Mouse (Mus musculus) gastrocnemius, postnatal 36 days (tissue): ENCODE results near the gene Zdhhc8. TPM values are rescaled to one million over a fixed set of nuclear protein-coding genes. Genes with fewer than 3 reads are reported as not detected.

Experiments
- DNase-seq, 2 experiments: peaks; one replicate each; pipeline ENCODE4 v3.0.0; 2022
- intact Hi-C: fragments of 180-260 bp; cut with DNase I; formaldehyde crosslinking; loops from one replicate; pipeline ENCODE4 v1.15.1; 2025
- total RNA-seq, 2 experiments: library from RNA; stranded (reverse); gene quantifications; 2 replicates each; pipeline ENCODE4 v1.2.3; 2021

The Zdhhc8 gene
- total RNA-seq, 2 experiments from 2014 or later, result 23.1 to 23.4 TPM

DNA sequence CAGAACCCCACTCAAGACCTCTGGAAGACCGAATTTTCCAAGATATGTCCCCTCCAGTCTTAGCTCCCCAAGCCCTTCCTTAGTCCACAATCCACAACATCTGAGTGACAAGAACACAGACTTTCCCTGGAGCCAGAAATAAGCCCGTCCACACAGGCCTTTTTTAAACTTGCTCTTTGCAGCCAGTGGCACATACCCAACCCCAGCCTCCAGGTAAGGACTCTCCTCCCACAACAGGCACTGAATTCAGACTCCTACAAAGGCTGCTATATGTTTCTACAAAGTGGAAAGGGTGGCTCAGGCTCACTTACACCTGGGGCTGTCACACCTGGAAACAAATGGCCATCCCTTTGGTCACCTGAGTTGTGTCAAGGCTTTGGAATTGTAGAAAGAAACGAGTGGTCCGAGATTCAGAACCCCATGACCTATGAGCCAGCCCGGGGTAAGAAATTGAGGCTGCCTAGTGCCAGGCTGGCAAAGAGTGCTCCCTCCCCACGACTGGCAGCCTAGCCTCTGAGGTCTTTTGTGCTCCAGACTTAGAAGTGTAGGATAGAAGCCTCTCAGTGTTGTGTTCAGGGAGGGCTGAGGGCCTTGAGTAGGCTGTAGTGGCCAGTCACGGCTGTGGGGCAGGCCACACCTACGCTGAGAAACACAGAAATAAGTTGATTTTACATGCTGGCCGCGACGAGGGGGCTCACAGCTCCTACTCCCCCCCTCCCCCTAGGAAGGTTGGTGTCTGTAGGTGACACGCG, 841 bp downstream of the Zdhhc8 start:
- peak in 1 of 2 experiments; percentile 20 for DNase-seq
- intact Hi-C loops, result no loop called here

DNA sequence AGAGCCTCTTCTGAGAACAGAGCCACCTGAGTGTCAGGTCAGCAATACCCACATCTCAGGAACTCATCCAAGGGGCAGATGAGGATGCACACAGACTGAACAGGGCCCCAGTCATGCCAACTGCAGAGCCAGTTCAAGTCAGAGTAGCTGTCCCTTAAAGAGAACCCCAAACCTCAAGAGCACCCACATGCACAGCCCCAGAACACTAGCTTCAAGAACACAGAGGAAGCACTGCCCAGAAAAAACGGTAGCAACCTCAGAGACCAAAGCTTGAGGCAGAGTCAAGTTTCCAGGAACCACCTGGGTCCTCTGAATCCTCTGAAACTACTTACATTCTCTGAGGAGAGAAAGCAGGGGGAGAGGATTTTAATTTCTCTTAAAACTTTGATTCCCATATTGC, 1.5 kb downstream of the Zdhhc8 start:
- no peak for DNase-seq
- intact Hi-C loops, result no loop called here

DNA sequence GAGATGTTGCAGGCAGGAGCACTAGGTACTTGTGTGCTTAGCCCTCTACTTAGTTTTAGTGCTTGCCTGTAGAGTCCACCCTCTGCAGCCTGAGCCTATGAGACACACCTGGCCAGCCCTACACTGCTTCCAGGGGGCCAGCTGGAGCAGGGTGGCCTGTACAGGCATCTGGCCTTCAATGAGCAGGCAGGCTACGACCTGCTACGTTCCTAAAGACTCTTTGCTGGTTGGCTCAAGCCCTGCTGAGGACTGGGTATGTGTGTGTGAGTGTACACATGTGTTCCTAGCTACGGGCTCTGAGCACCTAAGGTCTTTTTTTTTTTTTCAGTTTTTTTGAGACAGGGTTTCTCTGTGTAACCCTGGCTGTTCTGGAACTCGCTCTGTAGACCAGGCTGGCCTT, 3.5 kb downstream of the Zdhhc8 start:
- intact Hi-C loops, result no loop called here
- no peak for DNase-seq

DNA sequence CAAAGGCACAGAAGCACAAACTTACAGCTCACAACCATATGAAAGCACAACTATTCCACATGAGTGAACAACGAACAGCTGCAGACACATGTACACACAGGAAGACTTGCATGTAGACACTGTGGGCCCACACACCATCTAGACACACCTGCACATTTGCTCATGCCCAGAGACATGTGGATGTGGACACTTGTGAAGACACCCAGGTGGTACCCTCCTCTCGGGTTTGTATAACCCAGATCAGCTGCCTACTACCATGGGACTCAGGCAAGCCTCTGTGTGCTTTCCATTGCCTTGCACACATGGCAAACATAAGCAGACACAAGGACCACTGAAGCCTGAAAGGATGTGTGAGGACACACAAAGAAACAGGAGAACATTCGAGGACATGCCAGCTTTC, 3.9 kb downstream of the Zdhhc8 start:
- intact Hi-C loops, result no loop called here
- no peak for DNase-seq

DNA sequence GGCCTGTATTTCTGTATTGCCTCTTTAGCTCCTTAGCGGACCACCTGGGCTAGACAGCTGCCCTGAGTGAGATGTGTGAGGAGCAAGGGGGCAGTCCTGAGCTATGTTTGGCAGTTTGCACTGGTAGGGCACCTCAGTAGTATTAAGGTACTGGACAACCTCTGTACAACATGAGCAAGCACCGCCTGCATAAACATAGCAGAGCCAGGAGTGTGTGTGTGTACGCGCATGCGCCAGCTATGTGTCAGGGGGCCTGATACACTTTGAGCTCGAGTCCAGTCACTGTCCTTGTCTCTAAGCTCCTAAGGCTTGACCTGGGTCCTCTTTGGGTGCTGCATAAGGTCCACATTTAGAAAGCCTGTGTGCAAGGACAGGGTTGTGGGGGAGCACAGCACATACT, 4.3 kb downstream of the Zdhhc8 start:
- DNase-seq, result no peak
- intact Hi-C loops, result no loop called here

DNA sequence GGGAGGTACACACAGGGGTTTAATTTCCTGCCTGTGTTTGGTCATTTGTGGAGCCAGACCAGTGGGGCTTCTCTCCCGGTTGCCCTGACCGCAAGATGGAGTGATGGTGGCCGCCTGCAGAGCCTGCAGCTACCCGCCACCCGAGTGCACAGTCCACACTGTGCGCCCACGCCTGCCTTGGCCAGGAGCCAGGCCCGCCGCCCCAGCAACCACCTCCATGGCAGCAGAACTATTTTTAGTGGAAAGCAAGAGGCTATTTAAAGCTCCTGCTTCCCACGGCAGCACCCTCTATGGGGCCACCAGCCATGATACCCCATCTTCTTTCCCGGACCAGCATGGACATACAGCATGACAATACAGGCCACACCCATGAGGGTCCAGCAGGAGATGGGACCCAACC, 5.3 kb downstream of the Zdhhc8 start:
- intact Hi-C loops, result no loop called here

DNA sequence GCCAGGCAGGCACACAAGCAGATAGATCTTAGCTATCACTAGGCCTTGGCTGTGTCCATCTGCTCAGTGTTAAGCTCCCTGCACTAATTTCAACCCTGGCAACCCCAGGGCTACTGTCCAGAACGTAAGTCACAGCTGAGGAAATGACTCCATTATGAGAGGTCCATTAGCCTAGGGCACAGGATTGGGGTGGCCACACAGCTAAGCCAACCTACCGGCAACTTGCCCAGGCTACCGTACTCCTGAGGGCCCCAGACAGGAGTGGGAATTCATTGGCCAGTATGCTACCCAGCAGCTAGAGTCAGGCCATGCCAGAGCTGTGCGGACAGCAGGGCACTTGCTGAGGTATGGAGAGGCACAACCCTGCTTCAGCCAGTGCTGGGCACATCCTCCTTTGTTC, 6.1 kb downstream of the Zdhhc8 start:
- DNase-seq, result no peak
- intact Hi-C loops, result no loop called here

More for the DNA sequence above, 5.3 kb downstream of the Zdhhc8 start:
- DNase-seq, result no peak

DNA sequence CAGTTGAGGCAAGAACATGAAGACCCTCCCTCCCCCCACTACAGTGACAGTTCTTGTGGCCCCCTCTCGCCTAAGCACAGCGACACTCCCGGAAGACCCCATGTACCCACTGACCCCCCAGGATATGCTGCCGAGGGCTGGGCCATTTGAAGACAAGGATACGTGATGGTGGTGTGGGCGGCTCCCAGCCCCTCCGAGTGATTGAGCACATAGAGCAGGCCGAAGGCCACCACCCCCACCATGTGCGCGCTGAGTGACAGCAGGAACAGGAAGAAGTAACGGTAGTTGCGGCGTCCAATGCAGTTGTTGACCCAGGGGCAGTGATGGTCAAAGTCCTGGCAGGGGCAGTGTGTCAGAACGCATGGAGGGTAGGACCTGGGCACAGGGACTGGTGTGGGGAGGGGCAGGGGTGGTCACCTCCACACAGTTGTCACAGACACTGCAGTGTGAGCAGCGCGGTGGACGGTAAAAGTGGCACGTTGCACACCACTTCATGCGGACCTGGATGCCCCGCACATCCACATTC, 7.0 kb downstream of the Zdhhc8 start:
- no peak for DNase-seq
- intact Hi-C loops, result no loop called here

DNA sequence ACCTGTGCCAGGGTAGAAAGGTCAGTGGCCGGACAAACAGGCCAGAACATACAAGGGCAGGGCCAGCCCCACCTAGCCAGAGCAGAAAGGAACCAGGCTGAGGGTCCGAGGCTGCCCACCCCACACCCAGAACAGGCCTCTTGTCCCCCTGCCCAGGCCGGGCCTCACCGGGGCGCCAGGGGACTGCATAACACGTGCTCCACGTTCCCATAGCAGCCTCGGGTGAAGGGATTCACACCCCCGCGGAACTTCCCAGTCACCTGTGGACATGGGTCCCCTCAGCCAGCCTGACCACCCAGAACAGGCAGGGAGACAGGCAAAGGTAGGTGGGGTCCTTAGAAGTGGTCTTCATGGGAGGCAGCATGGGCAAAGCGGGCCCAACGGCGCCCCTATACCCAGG, 7.7 kb downstream of the Zdhhc8 start:
- intact Hi-C loops, result no loop called here

DNA sequence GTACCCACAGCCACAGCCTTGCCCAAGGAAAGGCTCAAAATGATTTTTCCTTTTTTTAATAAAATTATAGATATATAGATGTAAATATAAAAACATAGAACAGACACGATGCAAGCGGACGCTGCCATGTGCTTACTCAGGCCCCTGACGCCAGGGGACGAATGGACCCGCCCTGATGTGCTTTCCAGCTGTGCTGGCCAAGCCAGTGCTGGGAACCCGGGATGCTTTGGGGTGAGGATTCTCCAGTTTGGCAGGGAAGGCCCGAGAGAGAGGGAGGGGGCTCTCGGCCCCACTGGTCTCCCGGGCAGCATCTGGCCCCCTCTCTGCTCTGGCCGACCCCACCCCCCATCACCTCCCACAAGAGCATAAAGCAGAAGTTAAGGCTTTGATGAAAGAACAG, 12.7 kb downstream of the Zdhhc8 start:
- DNase-seq, result peak in 1 of 2 experiments; percentile 35
- intact Hi-C loops, result no loop called here

More for the DNA sequence above, 7.7 kb downstream of the Zdhhc8 start:
- no peak for DNase-seq

DNA sequence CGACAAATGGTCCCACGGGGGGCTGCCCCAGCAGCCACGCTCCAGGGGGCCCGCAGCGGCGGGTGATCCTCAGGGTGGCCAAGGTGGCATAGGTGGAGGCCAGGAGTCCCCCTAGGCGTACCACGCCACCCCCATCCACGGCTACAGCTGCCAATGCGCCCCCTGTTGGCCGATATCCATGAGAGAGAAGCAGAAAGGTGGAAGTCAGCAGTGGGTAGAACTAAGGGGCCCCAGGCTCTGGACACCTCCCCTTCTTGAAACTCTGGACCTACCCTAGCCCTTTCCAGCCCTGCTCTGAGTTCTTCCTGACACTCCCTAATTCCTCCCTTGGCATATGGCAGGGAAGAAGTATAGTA, 13.4 kb downstream of the Zdhhc8 start:
- DNase-seq, result no peak
- intact Hi-C loops, result no loop called here

DNA sequence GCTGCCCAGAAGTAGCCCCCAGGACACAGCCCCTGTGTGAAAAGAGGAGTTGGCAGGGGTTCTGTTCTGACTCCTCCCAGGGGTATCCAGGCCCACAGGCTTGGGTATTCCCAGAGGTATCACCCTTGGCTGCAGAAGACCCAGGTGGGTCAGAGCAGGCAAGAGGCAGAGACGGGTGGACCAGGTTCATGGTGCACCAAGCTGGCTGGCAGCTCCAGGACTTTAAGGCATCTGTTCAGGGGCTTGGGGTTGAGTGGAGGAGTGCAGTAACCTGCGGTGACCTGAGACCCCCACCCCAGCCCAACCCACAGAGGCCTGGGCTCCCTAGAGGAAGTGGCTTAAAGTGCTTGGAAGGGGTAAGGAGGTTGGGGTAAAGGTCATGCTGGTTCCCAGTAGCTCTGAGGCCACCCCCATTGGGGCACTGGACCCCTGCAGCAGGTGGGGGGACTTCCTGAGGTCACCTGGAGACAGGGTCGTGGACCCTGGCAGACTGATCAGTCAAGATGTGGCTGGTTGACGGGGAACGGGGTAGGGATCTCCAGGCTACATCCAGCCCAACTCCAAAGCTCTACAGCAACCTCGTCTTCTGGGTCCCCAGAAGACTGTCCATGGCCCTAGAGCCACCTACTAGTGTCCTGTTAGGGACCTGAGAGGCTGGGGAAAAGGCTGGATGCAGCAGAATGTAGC, 13.9 kb downstream of the Zdhhc8 start:
- intact Hi-C loops, result no loop called here
- DNase-seq, result no peak

DNA sequence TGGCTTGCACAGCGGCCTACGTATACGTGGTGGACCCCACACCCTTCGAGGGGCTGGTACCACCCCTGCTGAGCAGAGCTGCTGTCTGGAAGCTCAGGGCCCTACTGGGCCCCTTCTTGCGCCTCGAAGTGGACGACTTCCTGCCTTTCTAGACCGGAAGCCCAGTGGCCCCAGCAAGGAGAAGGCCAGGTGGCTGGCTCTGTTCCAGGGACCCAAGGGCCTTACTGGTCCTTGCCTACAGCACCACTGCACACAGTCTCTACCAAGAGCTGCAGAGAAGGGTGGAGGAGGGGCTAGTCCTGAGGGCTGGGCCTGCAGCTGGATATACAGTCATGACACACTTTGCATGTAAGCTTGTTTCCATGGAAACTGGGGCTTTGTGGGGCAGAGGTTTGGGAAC, 14.9 kb downstream of the Zdhhc8 start:
- intact Hi-C loops, result no loop called here
- no peak for DNase-seq

DNA sequence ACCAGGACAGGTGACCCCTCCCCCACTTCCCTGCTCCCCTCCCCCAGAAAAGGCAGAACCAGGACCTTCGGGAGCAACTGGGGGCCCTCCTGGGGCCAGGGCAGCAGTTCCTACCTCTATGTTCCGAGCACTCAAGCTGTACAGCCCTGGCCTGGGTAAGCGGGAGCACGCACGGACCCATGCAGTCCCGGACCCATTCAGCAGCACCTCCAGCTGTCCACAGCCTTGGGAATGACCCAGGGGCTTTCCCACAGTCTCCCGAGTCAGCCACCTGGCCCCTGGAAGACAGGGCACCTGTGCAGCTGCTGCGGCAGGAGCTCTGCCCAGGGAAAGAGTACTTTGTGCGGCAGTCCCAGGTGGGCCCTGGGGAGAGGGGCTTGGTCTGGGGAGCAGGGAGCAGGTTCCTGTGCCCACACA, 16.3 kb downstream of the Zdhhc8 start:
- intact Hi-C loops, result no loop called here
- DNase-seq, result no peak

DNA sequence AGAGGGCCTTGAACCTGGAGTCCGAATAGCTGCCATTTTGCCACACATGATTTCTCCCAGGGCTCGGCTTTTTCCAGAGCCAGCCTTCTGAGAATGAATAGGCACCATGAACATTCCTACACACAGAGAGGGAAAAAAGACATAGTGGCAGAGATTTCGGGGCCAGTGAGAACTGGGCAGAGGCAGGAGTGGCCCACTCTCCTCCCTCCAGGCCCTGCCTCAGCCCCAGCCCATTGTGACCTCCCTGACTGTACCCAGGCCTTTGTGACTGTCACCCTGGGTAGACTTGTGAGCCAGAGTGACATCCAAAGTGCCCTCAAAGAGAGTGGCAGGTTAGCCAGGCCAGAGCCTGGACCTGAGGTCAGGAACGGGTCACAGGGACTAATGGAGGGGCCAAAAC, 17.4 kb downstream of the Zdhhc8 start, which contains the start of gene Ccdc188:
Gene Ccdc188, plus strand, starts transcription at position 301 of the 400 bp plus-strand sequence.
- intact Hi-C loops, result no loop called here
- no peak for DNase-seq

DNA sequence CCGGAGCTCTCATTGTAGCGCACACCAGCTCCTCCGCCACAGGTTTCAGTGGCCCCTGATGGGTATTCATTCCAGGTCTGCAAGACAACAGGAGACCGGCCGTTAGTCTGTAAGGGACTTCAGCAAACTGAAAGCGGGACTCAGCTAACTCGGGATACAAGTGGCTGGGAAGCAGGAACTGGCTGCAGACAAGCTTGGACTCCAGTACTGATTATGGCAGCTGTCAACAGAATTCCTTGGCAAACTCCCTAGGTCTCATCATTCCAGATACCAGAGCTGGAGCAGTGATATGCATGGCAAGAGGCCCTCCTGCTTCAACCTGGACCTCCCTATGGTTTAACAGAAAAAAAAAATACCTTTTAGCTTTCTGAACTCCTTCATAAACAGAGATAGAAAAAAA, 20.1 kb downstream of the Zdhhc8 start:
- intact Hi-C loops, result loop anchor here (5.0 kb wide), 1 partner anchor 163 kb away; the partner anchor contains the start of gene Dgcr6
- DNase-seq, result no peak

DNA sequence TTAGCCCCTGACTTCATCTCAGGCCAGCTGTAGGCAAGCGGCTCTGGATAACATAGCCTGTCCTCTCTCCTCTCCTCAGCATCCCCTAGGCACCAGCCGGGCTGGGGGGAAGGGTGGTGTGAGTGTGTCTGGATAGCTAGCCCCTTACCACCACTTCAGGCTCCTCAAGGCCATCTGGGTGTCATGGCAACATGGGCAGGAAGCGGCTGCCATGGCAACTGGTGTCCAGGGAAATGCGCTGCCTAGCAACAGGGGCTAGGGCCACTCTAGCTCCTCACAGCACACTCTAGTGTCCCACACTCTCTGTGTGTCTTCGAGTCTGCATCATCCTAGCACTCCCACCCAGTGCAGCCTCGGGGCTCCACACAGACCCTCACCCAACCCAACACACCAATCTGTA, 21.2 kb downstream of the Zdhhc8 start:
- no peak for DNase-seq
- intact Hi-C loops, result loop anchor here (5.0 kb wide), 1 partner anchor 161 kb away; the partner anchor contains the start of gene Dgcr6

DNA sequence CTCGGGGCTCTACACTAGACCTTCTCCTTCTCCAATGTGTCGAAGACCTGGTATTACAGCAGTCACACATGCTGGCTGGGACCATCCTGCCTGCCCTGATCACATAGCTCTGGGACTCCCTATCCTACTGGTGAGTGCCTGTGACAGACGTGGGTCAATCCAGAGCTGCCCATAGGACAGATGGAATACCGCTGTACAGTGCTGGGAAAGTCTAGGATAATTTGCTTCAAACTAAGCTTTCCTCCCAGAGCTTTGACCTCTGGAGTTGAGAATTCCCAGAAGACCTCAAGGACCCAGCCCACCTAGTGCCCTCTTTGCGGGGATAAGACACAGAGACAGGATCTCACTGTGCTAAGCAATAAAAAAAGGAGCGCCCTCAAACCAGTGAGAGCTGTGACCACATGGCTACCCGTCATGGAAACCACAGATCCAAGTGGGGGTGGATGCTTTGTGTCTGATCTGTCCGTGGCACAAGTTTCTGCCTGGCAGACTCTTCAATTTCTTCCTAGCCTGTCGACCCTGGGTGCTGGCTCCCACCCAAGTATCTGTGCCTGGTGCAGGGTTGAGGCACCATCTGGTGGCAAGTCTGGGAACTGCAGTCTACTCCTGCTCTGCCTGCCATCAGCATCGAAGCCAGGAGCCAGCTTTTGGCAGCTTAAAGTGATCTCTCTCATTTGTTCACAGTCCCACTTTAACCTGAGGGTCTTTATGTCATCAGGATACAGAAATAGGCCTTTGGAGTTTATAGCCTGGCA, 23.3 kb downstream of the Zdhhc8 start:
- peak; percentile 78 to 85 for DNase-seq
- intact Hi-C loops, result loop anchor here (1.0 to 5.0 kb wide), 3 partner anchors 35 to 159 kb away; partner anchors contain the start of gene Dgcr6

DNA sequence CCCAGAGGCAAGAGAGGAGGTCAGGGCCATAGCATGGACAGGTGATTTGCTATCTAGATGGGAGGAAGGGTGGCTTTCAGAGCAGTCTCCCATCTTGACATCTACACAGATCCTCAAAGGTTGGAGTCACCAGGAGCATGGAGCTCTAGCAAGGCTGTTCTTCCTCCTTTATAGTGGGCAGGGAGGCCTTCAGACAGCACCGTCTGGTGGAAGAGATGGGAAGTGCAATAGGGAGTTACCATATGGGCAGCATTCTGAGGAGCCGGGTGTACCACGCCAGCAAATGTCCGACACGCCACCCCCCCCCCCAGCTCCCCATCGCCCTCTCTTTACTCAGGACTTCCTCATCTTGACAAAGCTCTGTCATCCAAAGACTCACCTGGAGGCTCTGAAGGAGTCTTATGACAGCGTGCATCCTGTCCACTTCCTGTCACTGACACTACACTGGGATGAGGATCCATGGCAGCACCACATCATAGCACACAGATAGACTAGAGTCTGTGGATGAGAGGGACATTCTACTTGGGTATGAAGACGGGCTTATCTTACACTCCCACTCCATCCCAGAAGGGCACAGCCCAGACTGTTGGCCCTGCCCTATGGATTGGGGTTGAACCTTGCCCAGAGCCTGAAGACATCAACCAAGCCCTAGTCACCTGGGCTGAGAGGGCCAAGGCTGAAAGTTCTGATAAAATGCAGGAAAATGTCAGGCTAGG, 24.1 kb downstream of the Zdhhc8 start:
- intact Hi-C loops, result loop anchor here (2.0 to 5.0 kb wide), 2 partner anchors 34 to 159 kb away; partner anchors contain the start of gene Dgcr6
- peak in 1 of 2 experiments; percentile 54 for DNase-seq

DNA sequence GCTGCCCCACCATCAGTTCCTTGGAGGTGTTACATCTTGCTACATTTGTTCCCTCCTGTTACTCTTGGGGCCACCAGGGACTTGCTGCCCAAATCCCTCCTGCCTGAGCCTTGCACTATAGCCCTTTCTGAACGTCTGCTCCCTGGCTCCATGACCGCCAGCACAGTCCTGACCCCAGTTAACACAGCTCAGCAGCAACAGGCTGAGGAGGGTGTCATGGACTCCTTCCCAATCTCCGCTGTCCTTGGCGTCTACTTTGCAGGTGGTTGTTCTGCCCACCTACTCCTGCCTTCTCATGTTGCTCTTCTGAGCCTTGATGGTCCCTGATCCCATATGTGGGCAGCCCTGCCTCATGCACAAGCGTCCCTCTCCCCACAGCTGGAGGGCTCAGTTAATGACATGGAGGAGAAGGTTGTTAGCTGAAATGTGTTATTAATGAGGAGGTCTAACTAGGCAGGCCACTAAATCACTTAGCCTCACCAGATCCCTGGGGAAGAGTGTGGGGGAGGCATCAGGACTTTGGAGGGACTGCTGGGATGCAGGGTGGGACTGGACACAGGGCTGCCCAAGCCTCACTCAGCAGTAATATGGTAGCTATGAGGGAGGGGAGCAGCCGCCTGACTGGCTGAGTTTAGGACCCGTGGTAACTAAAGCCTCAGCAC, 31.4 kb downstream of the Zdhhc8 start:
- intact Hi-C loops, result no loop called here
- DNase-seq, result no peak
